Mouse (Mus musculus): ENCODE measurements around the gene Psd.

The Psd gene

GRCm38 (mm10) chr19:46339287-46339971 is 12.5 kb upstream of the Psd start:
- peak in 1 of 2 experiments; percentile 57 for DNase-seq (ENCODE audit: low read depth in 1 of 2, low spot score in 2 of 2)

GRCm38 (mm10) chr19:46338942-46339286 is 12.0 kb upstream of the Psd start:
- DNase-seq (ENCODE audit: low read depth in 1 of 2, low spot score in 2 of 2), result no peak

- DNase-seq (ENCODE audit: low read depth in 1 of 2, low spot score in 2 of 2), result peak; percentile 83 to 94
These were observed 11.5 kb upstream of the Psd start, which contains the start of gene Cuedc2 for GRCm38 (mm10) chr19:46338331-46338936. TSS of gene Cuedc2 (minus strand) at chr19:46338702.

- DNase-seq (ENCODE audit: low read depth in 1 of 2, low spot score in 2 of 2), result no peak
These were observed 10.9 kb upstream of the Psd start for GRCm38 (mm10) chr19:46337719-46338330.

GRCm38 (mm10) chr19:46333906-46334305 is 7.0 kb upstream of the Psd start:
- no peak for DNase-seq (ENCODE audit: low read depth in 1 of 2, low spot score in 2 of 2)

GRCm38 (mm10) chr19:46332721-46333339 is 5.9 kb upstream of the Psd start:
- DNase-seq (ENCODE audit: low read depth in 1 of 2, low spot score in 2 of 2), result no peak

- no peak for DNase-seq (ENCODE audit: low read depth in 1 of 2, low spot score in 2 of 2)
These were observed 5.0 kb upstream of the Psd start for GRCm38 (mm10) chr19:46331936-46332335.

- no peak for DNase-seq (ENCODE audit: low read depth in 1 of 2, low spot score in 2 of 2)
These were observed 4.4 kb upstream of the Psd start for GRCm38 (mm10) chr19:46331326-46331725.

GRCm38 (mm10) chr19:46330696-46331095 is 3.7 kb upstream of the Psd start:
- no peak for DNase-seq (ENCODE audit: low read depth in 1 of 2, low spot score in 2 of 2)

GRCm38 (mm10) chr19:46329951-46330350 is 3.0 kb upstream of the Psd start:
- DNase-seq (ENCODE audit: low read depth in 1 of 2, low spot score in 2 of 2), result peak; percentile 70 to 80

- no peak for DNase-seq (ENCODE audit: low read depth in 1 of 2, low spot score in 2 of 2)
These were observed 2.2 kb upstream of the Psd start for GRCm38 (mm10) chr19:46329031-46329641.

GRCm38 (mm10) chr19:46328081-46329030 is 1.4 kb upstream of the Psd start, which contains the start of gene Fbxl15:
TSS of gene Fbxl15 (plus strand) at chr19:46328184.
- peak; percentile 83 to 91 for DNase-seq (ENCODE audit: low read depth in 1 of 2, low spot score in 2 of 2)

- DNase-seq (ENCODE audit: low read depth in 1 of 2, low spot score in 2 of 2), result no peak
These were observed 642 bp upstream of the Psd start for GRCm38 (mm10) chr19:46327531-46328064.

GRCm38 (mm10) chr19:46326019-46326755 is 769 bp downstream of the Psd start:
- DNase-seq (ENCODE audit: low read depth in 1 of 2, low spot score in 2 of 2), result no peak

GRCm38 (mm10) chr19:46324918-46325317 is 2.0 kb downstream of the Psd start:
- no peak for DNase-seq (ENCODE audit: low read depth in 1 of 2, low spot score in 2 of 2)

GRCm38 (mm10) chr19:46324366-46324765 is 2.6 kb downstream of the Psd start:
- DNase-seq (ENCODE audit: low read depth in 1 of 2, low spot score in 2 of 2), result no peak

GRCm38 (mm10) chr19:46323716-46324115 is 3.2 kb downstream of the Psd start:
- DNase-seq (ENCODE audit: low read depth in 1 of 2, low spot score in 2 of 2), result no peak

- DNase-seq (ENCODE audit: low read depth in 1 of 2, low spot score in 2 of 2), result no peak
These were observed 3.9 kb downstream of the Psd start for GRCm38 (mm10) chr19:46322996-46323572.
